Mouse (Mus musculus) MEL (cell line): Measurements from ENCODE around the gene Smchd1. TPM values are rescaled to one million over a fixed set of nuclear protein-coding genes. Genes with fewer than 3 reads are reported as not detected.

Experiments
- DNase-seq: peaks from one replicate; pipeline ENCODE4 v3.0.0; 2011; ENCODE audit warnings: low read depth, low spot score
- H3K27ac ChIP-seq: 2 replicates; pipeline ENCODE4 v1.5.1; 2012; ENCODE audit warnings: low read depth, mild to moderate bottlenecking, control low read depth, low read length, moderate library complexity; ENCODE audit not compliant: control insufficient read depth
- H3K27me3 ChIP-seq, 2 experiments: fragments of 150-350 bp in 1 of 2; sonication (generic) in 1 of 2; 2 replicates each; pipeline ENCODE4 v1.6.1; 2012; ENCODE audit warnings: low read length in 2 of 2, mild to moderate bottlenecking in 2 of 2, improper control_type of control experiment in 1 of 2, moderate library complexity in 1 of 2; ENCODE audit not compliant: insufficient read depth in 2 of 2, control insufficient read depth in 1 of 2
- H3K36me3 ChIP-seq, 2 experiments: 2 replicates each; pipeline ENCODE4 v1.6.1; 2012 to 2014; ENCODE audit warnings: low read length in 2 of 2, improper control_type of control experiment in 1 of 2, inconsistent platforms in 1 of 2, mild to moderate bottlenecking in 1 of 2; ENCODE audit not compliant: insufficient read depth in 2 of 2, control insufficient read depth in 1 of 2
- H3K4me1 ChIP-seq, 2 experiments: fragments of 150-350 bp in 1 of 2; sonication (generic) in 1 of 2; 2 replicates each; pipeline ENCODE4 v1.6.1; 2012; ENCODE audit warnings: low read length in 2 of 2, improper control_type of control experiment in 1 of 2, mild to moderate bottlenecking in 1 of 2; ENCODE audit not compliant: insufficient read depth in 2 of 2, control insufficient read depth in 1 of 2
- H3K4me3 ChIP-seq, 2 experiments: fragments of 150-350 bp in 1 of 2; sonication (generic) in 1 of 2; 2 replicates each; pipeline ENCODE4 v1.5.1; 2012; ENCODE audit warnings: low read depth in 2 of 2, low read length in 2 of 2, mild to moderate bottlenecking in 2 of 2, moderate library complexity in 2 of 2, control low read depth in 1 of 2, improper control_type of control experiment in 1 of 2; ENCODE audit not compliant: control insufficient read depth in 1 of 2, insufficient read depth in 1 of 2
- H3K79me2 ChIP-seq: 2 replicates; pipeline ENCODE4 v1.6.1; 2012; ENCODE audit warnings: mild to moderate bottlenecking, low read length, moderate library complexity; ENCODE audit not compliant: control insufficient read depth, poor library complexity, insufficient read depth
- H3K9ac ChIP-seq: 2 replicates; pipeline ENCODE4 v1.6.1; 2012; ENCODE audit warnings: low read depth, mild to moderate bottlenecking, control low read depth, low read length, moderate library complexity; ENCODE audit not compliant: control insufficient read depth, poor library complexity, severe bottlenecking
- H3K9me3 ChIP-seq: fragments of 150-350 bp; sonication (generic); replicated peaks from 2 replicates; pipeline ENCODE4 v1.6.1; 2012; ENCODE audit warnings: mild to moderate bottlenecking, low read length, improper control_type of control experiment, moderate library complexity; ENCODE audit not compliant: insufficient read depth
- BHLHE40 ChIP-seq: IDR thresholded peaks from 2 replicates; pipeline ENCODE4 v1.6.1; 2012; ENCODE audit warnings: low read depth, mild to moderate bottlenecking, inconsistent platforms, low read length, improper control_type of control experiment, borderline replicate concordance
- CHD1 ChIP-seq: IDR thresholded peaks from 2 replicates; pipeline ENCODE4 v1.6.1; 2012; ENCODE audit warnings: low read depth, mild to moderate bottlenecking, inconsistent platforms, low read length, improper control_type of control experiment
- CTCF ChIP-seq, 3 experiments: IDR thresholded peaks in 2 of 3; conservative IDR thresholded peaks in 1 of 3; 2 replicates each; pipeline ENCODE4 v1.5.1; 2011 to 2012; ENCODE audit warnings: low read length in 3 of 3, low read depth in 2 of 3, mild to moderate bottlenecking in 2 of 3, improper control_type of control experiment in 1 of 3, inconsistent platforms in 1 of 3, mixed read lengths in 1 of 3, moderate library complexity in 1 of 3; ENCODE audit not compliant: control insufficient read depth in 1 of 3, insufficient read depth in 1 of 3, poor library complexity in 1 of 3, severe bottlenecking in 1 of 3
- E2F4 ChIP-seq: IDR thresholded peaks from 2 replicates; pipeline ENCODE4 v1.6.1; 2011; ENCODE audit warnings: low read depth, low read length, improper control_type of control experiment, borderline replicate concordance
- ELF1 ChIP-seq: IDR thresholded peaks from 2 replicates; pipeline ENCODE4 v1.6.1; 2014; ENCODE audit warnings: low read depth, mild to moderate bottlenecking, inconsistent platforms, low read length, improper control_type of control experiment, moderate library complexity
- EP300 ChIP-seq, 2 experiments: IDR thresholded peaks; 2 replicates each; pipeline ENCODE4 v1.6.1; 2011; ENCODE audit warnings: improper control_type of control experiment in 2 of 2, low read length in 2 of 2, low read depth in 1 of 2, mild to moderate bottlenecking in 1 of 2
- GABPA ChIP-seq: IDR thresholded peaks from 2 replicates; pipeline ENCODE4 v1.6.1; 2012; ENCODE audit warnings: low read depth, mild to moderate bottlenecking, inconsistent platforms, low read length, improper control_type of control experiment, moderate library complexity
- HCFC1 ChIP-seq: IDR thresholded peaks from 2 replicates; pipeline ENCODE4 v1.6.1; 2012; ENCODE audit warnings: low read depth, mild to moderate bottlenecking, inconsistent platforms, low read length, improper control_type of control experiment, moderate library complexity
- JUND ChIP-seq: IDR thresholded peaks from 2 replicates; pipeline ENCODE4 v1.6.1; 2011; ENCODE audit warnings: low read depth, mild to moderate bottlenecking, improper control_type of control experiment, low read length
- KAT2A ChIP-seq: conservative IDR thresholded peaks from 2 replicates; pipeline ENCODE4 v1.6.1; 2012; ENCODE audit warnings: low read depth, low read length, improper control_type of control experiment, inconsistent platforms
- MAFK ChIP-seq: IDR thresholded peaks from 2 replicates; pipeline ENCODE4 v1.6.1; 2011; ENCODE audit warnings: low read depth, mild to moderate bottlenecking, low read length, improper control_type of control experiment, borderline replicate concordance
- MAZ ChIP-seq: IDR thresholded peaks from 2 replicates; pipeline ENCODE4 v1.6.1; 2012; ENCODE audit warnings: low read depth, mild to moderate bottlenecking, inconsistent platforms, low read length, improper control_type of control experiment
- MEF2A ChIP-seq: IDR thresholded peaks from 2 replicates; pipeline ENCODE4 v1.6.1; 2014; ENCODE audit warnings: low read depth, mild to moderate bottlenecking, inconsistent platforms, low read length, improper control_type of control experiment; ENCODE audit not compliant: poor library complexity, insufficient replicate concordance, severe bottlenecking; ENCODE audit errors: extremely low read depth
- MYC ChIP-seq: IDR thresholded peaks from 2 replicates; pipeline ENCODE4 v1.6.1; 2011; ENCODE audit warnings: low read depth, mild to moderate bottlenecking, low read length, improper control_type of control experiment, moderate library complexity
- NELFE ChIP-seq: IDR thresholded peaks from 2 replicates; pipeline ENCODE4 v1.6.1; 2011; ENCODE audit warnings: low read depth, low read length, improper control_type of control experiment
- POLR2A ChIP-seq, 2 experiments: IDR thresholded peaks; 2 replicates each; pipeline ENCODE4 v1.6.1; 2011 to 2012; ENCODE audit warnings: low read length in 2 of 2, mild to moderate bottlenecking in 2 of 2, control low read depth in 1 of 2, improper control_type of control experiment in 1 of 2, low read depth in 1 of 2, moderate library complexity in 1 of 2; ENCODE audit not compliant: control insufficient read depth in 1 of 2, insufficient read depth in 1 of 2, poor library complexity in 1 of 2
- POLR2AphosphoS2 ChIP-seq: IDR thresholded peaks from 2 replicates; pipeline ENCODE4 v1.6.1; 2011; ENCODE audit warnings: low read length, improper control_type of control experiment
- POLR2AphosphoS5 ChIP-seq: IDR thresholded peaks from 2 replicates; pipeline ENCODE4 v1.6.1; 2012; ENCODE audit warnings: low read depth, borderline replicate concordance, mild to moderate bottlenecking, inconsistent platforms, low read length, moderate library complexity, mixed read lengths
- RAD21 ChIP-seq: IDR thresholded peaks from 2 replicates; pipeline ENCODE4 v1.6.1; 2011; ENCODE audit warnings: mild to moderate bottlenecking, low read depth, low read length, improper control_type of control experiment
- SIN3A ChIP-seq: IDR thresholded peaks from 2 replicates; pipeline ENCODE4 v1.6.1; 2012; ENCODE audit warnings: low read length, improper control_type of control experiment, inconsistent platforms
- SMC3 ChIP-seq: IDR thresholded peaks from 2 replicates; pipeline ENCODE4 v1.6.1; 2011; ENCODE audit warnings: low read depth, low read length, improper control_type of control experiment
- TBP ChIP-seq: IDR thresholded peaks from 2 replicates; pipeline ENCODE4 v1.8.0; 2011; ENCODE audit warnings: low read depth, low read length, improper control_type of control experiment
- TCF12 ChIP-seq: IDR thresholded peaks from 2 replicates; pipeline ENCODE4 v1.6.1; 2014; ENCODE audit warnings: low read depth, mild to moderate bottlenecking, inconsistent platforms, low read length, improper control_type of control experiment, moderate library complexity
- USF2 ChIP-seq, 2 experiments: IDR thresholded peaks; 2 replicates each; pipeline ENCODE4 v1.6.1; 2011 to 2012; ENCODE audit warnings: improper control_type of control experiment in 2 of 2, low read length in 2 of 2, borderline replicate concordance in 1 of 2, inconsistent platforms in 1 of 2, low read depth in 1 of 2, mild to moderate bottlenecking in 1 of 2; ENCODE audit not compliant: insufficient read depth in 1 of 2
- ZC3H11A ChIP-seq: IDR thresholded peaks from 2 replicates; pipeline ENCODE4 v1.6.1; 2012; ENCODE audit warnings: low read depth, mild to moderate bottlenecking, inconsistent platforms, low read length, improper control_type of control experiment
- ZKSCAN1 ChIP-seq: IDR thresholded peaks from 2 replicates; pipeline ENCODE4 v1.6.1; 2012; ENCODE audit warnings: low read depth, mild to moderate bottlenecking, inconsistent platforms, low read length, improper control_type of control experiment, moderate library complexity
- ZMIZ1 ChIP-seq: IDR thresholded peaks from 2 replicates; pipeline ENCODE4 v1.6.1; 2012; ENCODE audit warnings: low read depth, mild to moderate bottlenecking, inconsistent platforms, low read length, improper control_type of control experiment, moderate library complexity
- ZNF384 ChIP-seq: IDR thresholded peaks from 2 replicates; pipeline ENCODE4 v1.6.1; 2012; ENCODE audit warnings: low read depth, mild to moderate bottlenecking, inconsistent platforms, low read length, improper control_type of control experiment
- polyA plus RNA-seq, 2 experiments: library from polyadenylated mRNA; stranded (reverse) in 1 of 2; unstranded in 1 of 2; fragments of >175 nt in 1 of 2; fragments of >200 nt in 1 of 2; gene quantifications; 2 replicates each; pipeline versions ENCODE4 v1.2.1 to v1.2.4; 2012; ENCODE audit warnings: low replicate concordance in 2 of 2, low read depth in 1 of 2; ENCODE audit not compliant: insufficient read length in 2 of 2, insufficient read depth in 1 of 2, missing spikeins in 1 of 2
- total RNA-seq: library from RNA; depleted of rRNA; stranded (reverse); fragments of 300-350 nt; gene quantifications from 2 replicates; pipeline ENCODE4 v1.2.3, GENCODE M21; 2012

Smchd1 gene
- total and polyA plus RNA-seq, 3 experiments, result 43.6 to 164 (median 45.7) TPM

DNA sequence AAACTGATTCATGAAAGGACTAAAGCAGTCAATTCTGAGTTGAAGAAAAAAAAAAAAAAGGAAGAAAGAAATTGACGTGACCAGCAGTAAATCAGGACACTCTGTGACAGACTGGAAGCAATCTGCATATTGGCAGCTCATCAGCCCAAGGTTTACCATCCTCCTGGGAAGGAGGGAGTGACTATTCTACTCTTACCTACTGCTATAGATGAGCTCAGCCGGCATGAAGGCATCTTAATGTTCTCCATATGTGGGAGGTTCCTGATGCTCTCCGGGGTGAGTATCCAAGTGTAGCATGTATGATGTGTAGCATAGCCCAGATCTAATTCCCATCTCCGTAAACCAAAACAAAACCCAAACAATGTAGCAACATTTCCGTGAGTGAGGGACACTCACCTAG is 173.7 kb downstream of the Smchd1 start:
- no peaks in the 10 kb centered on the region for H3K4me1 ChIP-seq
- peaks cover 5% of the 10 kb centered on the region; the same call in 1 of the 2 replicates for H3K79me2 ChIP-seq
- H3K27me3 ChIP-seq, result no peaks in the 10 kb centered on the region
- TF ChIP-seq POLR2AphosphoS2 (no peak), KAT2A (no peak), MEF2A (no peak), ELF1 (no peak)
- peaks cover 0 to 6% of the 10 kb centered on the region in 2 experiments; a peak in 2 of 4 replicates for H3K36me3 ChIP-seq
- H3K9ac ChIP-seq, result no peak overlapping the region
- no peak for DNase-seq
- H3K9me3 ChIP-seq, result no peaks in the 10 kb centered on the region
- H3K27ac ChIP-seq, result no peak overlapping the region
- no peak overlapping the region for H3K4me3 ChIP-seq

DNA sequence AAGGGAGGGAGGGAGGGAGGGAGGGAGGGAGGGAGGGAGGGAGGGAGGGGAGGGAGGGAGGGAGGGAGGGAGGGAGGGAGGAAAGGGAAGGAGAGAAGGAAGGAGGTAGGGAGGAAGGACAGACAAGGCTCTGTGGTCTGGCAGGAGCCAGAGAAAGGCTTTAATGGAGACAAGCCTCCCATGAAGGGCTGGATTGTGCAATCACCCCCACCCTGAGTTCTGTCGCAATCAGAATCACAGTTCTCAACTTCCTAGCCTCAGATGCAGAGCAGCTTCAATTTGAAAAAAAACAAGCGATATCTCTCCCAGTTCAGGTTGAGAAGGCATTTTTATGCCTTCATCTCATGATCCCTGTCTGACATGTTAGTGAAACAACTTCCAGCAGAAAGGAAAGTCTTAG is 174.8 kb downstream of the Smchd1 start:
- Histone ChIP-seq H3K4me3 (no peak overlapping the region), H3K4me1 (0 out of 4 replicates have a peak, but pooled peaks cover 2% of the 10 kb centered on the region in 2 experiments)

DNA sequence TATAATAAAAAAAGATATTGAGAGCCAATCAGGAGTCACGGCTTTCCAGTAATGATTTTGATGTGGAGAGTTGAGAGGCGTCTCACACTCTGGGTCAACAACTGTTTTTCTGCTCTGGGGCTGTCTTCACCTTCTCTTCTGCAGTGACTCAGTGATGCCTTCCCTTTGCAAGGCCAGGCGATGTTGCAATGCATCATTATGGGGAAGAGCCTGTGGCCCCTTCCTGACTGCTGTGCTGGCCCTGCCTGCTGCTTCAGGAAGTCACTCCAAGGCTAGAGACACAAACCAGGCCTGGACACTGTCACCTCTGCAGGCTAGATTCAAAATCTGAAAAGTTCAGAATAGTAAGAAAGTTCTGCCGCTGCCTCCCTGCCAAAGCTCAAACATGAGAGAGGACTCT is 175.3 kb downstream of the Smchd1 start:
- no peak for TF ChIP-seq CHD1
- TF ChIP-seq SMC3, result no peak
- TF ChIP-seq SIN3A, result no peak
- no peak for TF ChIP-seq CTCF (IDR thresholded peaks at IDR 0.05 in 2 of 3, conservative IDR thresholded peaks at IDR 0.05 in 1 of 3; ENCODE audit: control insufficient read depth in 1 of 3, insufficient read depth in 1 of 3, low read depth in 2 of 3, low read length in 3 of 3, poor library complexity in 1 of 3, severe bottlenecking in 1 of 3)
- TF ChIP-seq ZC3H11A, result no peak
- no peak for TF ChIP-seq HCFC1
- TF ChIP-seq RAD21, result no peak
- no peak for TF ChIP-seq MEF2A
- no peak for TF ChIP-seq POLR2AphosphoS2
- TF ChIP-seq EP300 (IDR thresholded peaks at IDR 0.05; ENCODE audit: low read depth in 1 of 2, low read length in 2 of 2), result no peak
- TF ChIP-seq ZKSCAN1, result no peak
- TF ChIP-seq JUND, result no peak
- no peak for TF ChIP-seq ZMIZ1
- TF ChIP-seq POLR2AphosphoS5, result no peak
- no peak for TF ChIP-seq MAFK
- TF ChIP-seq KAT2A, result no peak
- TF ChIP-seq MAZ, result no peak
- no peak for TF ChIP-seq NELFE
- no peak for TF ChIP-seq USF2 (IDR thresholded peaks at IDR 0.05; ENCODE audit: borderline replicate concordance in 1 of 2, insufficient read depth in 1 of 2, low read depth in 1 of 2, low read length in 2 of 2)
- TF ChIP-seq, all 39 proteins: peak for 0
- peaks cover 2 to 6% of the 10 kb centered on the region in 2 experiments for H3K36me3 ChIP-seq
- H3K4me3 ChIP-seq, result no peak overlapping the region
- H3K27ac ChIP-seq, result no peak overlapping the region
- no peaks in the 10 kb centered on the region for H3K27me3 ChIP-seq
- H3K9ac ChIP-seq, result no peak overlapping the region
- no peaks in the 10 kb centered on the region for H3K9me3 ChIP-seq
- H3K4me1 ChIP-seq, result peaks cover 3 to 7% of the 10 kb centered on the region in 2 experiments; a peak in 2 of 4 replicates
- no peak for DNase-seq
- H3K79me2 ChIP-seq, result peaks cover 5% of the 10 kb centered on the region; the same call in 1 of the 2 replicates

More for the DNA sequence above, 174.8 kb downstream of the Smchd1 start:
- DNase-seq, result no peak
- H3K27me3 ChIP-seq, result no peaks in the 10 kb centered on the region
- no peak for TF ChIP-seq GABPA
- TF ChIP-seq TBP, result no peak
- TF ChIP-seq MAZ, result no peak
- TF ChIP-seq HCFC1, result no peak
- TF ChIP-seq E2F4, result no peak
- no peak for TF ChIP-seq POLR2A (IDR thresholded peaks at IDR 0.05; ENCODE audit: control insufficient read depth in 1 of 2, insufficient read depth in 1 of 2, low read depth in 1 of 2, low read length in 2 of 2, poor library complexity in 1 of 2)
- no peak for TF ChIP-seq ZNF384
- no peak for TF ChIP-seq MYC
- TF ChIP-seq CHD1, result no peak
- no peak for TF ChIP-seq BHLHE40
- no peak for TF ChIP-seq TCF12
- TF ChIP-seq NELFE, result no peak
- H3K9ac ChIP-seq, result no peak overlapping the region
- H3K79me2 ChIP-seq, result peaks cover 6% of the 10 kb centered on the region; the same call in 1 of the 2 replicates
- H3K27ac ChIP-seq, result no peak overlapping the region
- peaks cover 0 to 6% of the 10 kb centered on the region in 2 experiments; a peak in 3 of 4 replicates for H3K36me3 ChIP-seq
- H3K9me3 ChIP-seq, result no peaks in the 10 kb centered on the region
